Mouse (Mus musculus): ENCODE measurements at regions not wholly inside any gene's neighbourhood (a gene's known extent, or its start where the extent isn't known, plus 50 kb on each side); places are given as distances from the start of the nearest gene placed in this dataset.
A peak's percentile ranks its signal among the peaks of the same experiment; 100 is the strongest.

DNA sequence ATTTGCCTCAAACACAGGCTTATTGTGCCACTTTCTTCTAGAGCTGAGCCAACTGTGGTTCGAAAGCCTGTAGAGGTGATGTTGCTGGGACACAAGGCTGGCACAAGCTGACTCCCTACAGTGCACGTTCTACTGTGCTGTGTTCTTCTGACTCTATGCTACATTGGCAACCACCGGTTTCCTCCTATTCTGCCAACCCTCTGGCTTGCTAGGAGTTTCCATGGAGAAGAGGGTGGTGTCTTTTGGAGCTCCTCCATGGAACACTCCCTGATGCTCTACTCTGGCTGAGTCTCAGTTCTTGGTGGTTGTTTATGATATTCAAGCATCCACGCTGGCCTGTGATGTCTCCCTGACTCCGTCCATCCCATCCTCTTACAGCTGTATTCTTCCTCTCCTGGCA, 124.9 kb upstream of the Nmur2 start:
- no peak for DNase-seq (ENCODE audit: extremely low spot score)

DNA sequence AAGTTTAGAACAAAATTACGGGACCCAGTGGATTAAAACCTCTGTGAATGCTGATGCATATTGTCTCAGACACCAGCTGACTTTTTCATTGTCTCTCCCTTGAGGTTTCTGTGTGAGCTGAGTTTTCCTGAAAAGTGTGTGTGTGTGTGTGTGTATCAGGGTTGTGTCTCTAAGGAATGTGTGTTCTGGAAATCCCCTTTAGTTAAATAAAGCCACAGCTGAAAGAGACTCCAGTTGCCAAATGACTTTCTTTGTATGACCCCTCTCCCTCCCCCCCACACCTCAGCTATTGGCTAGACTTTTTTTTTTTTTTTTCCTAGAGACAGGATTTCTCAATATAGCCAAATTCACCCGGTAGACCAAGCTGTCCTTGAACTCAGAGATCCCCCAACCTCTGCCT, 119.5 kb upstream of the Nmur2 start:
- DNase-seq (ENCODE audit: extremely low spot score) = no peak

DNA sequence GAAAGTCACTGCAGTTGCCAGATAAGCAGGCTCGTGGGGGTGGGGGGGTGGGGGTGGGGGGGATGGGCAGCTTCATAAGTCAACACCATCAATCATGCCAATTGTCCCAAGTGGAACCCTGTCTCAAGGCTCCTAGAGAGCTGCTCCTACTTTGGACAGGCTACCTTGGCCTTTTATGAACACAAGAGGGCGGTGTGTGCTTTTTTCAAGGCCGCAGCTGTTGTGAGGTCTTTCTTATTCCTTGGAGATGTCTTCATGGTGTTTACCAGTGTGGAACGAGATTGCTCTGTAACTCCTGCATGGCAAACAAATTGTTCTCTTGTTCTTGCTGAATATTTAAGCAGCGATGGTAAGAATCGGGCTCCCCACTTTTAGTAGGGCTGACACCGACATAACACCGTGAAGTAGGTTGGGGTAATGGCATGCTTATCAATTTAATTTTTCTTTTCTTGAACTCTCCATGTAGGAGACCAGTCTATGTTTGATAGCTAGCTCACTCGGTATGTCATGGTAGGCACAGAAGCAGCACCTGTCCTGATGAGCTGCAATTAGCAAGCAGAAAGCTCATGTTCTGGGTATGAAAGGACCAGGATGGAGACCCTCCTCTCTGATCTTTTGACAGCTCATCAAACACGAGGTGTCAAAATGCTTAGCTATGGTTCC, 118.7 kb upstream of the Nmur2 start:
- DNase-seq (ENCODE audit: extremely low spot score) = peak; percentile 42

DNA sequence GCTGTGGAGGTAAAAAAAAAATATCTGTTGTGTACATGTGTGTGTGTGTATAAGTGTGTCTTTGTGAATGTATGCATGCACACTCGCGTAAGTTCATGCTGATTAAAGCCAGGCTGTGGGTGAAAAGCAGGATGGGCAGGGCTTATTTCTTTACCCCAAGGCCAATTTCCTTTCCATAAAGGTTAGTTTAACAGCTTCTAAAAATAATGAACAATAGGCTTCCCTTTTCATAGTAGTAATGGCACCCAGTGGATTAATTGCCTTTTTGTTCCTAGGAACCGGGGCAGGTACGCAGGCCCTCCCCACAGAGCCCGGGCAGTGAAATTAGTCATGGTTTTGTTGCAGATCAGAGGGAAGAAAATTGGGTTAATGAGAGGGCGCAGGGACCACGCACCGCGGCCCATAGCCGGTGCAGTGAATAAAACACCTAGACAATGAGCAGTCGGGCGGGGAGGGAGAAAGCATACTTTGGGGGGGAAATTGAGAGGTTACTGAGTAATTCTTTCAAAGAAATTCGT, 110.1 kb upstream of the Nmur2 start:
- DNase-seq (ENCODE audit: extremely low spot score) = no peak

DNA sequence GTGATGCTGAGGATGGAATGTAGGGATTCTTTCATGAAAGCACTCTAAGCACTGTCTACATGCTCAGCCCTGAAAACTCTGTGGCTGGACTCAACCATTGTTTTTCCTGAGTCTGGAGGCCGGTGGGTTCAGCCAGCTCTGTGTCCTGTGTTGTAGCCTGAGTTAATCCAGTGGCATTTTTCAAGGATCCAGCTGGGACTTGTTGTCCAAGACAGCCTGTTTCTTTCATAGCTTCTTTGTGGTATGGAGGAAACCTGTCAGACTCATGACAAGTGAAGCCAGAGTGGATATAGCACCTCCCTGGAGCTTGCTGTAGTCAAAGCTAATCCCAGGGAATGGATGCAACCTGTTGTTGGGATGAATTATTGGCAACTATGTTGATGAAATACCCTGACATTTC, 108.9 kb upstream of the Nmur2 start:
- no peak for DNase-seq (ENCODE audit: extremely low spot score)

DNA sequence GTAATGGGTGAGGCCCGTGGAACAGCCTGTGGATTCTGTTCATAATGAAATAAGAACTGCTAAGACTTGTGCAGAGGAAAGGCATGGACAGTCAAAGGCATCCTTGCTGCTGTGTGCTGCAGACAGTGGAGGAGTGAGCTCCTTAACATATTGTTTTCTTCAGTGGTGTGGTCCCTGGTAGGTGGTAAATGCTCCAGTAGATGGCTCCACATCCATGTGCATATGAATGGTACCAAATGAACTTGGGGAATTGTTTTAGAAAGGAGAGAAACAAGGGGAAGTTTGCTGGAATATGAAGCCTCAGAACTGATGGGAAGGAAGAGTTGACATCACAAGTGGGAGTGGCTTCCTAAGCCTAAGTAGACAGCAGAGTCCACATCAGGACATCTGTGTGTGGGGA, 108.1 kb upstream of the Nmur2 start:
- no peak for DNase-seq (ENCODE audit: extremely low spot score)

DNA sequence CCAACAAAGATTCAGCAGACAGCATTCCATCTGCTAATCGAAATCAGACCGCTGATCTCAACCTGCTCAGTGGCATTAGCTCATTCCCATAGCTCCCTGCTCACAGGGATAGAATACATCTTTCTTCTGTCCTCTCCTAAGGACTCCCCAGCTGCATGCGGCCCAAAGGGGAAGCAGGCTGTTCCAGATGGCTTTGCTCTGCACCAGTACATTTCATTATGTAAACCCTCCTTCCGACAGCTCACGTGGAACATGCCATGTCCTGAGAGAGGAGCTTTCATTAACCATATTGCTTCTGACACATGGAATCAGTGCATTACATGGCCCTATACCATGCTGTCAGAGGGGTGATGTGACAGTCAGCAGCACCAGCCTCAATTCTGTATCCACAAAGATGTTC, 105.9 kb upstream of the Nmur2 start:
- DNase-seq (ENCODE audit: extremely low spot score) = no peak

DNA sequence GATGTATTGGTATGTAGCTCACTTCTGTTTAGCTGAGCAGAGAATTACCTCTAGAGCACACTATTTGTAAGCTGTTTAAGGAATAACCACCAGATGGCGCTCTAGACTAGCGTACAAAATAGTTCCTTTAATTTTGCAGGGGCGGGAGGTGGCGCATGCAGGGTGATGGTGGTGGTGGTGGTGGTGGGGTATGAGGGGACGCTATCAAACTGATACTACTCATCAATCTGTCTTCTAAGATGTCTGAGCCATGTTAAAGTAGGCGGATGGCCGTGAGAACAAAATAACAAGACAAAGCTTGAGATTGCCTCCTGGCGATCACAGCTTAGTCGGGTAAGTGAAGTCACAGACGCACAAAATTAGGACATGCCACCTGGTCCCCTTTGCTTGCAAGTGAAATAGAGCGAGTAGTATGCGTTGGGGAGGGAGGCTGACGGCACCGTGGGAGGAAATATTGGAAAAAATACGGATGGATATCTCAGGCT, 90.6 kb upstream of the Nmur2 start:
- peak; percentile 61 for DNase-seq (ENCODE audit: extremely low spot score)

DNA sequence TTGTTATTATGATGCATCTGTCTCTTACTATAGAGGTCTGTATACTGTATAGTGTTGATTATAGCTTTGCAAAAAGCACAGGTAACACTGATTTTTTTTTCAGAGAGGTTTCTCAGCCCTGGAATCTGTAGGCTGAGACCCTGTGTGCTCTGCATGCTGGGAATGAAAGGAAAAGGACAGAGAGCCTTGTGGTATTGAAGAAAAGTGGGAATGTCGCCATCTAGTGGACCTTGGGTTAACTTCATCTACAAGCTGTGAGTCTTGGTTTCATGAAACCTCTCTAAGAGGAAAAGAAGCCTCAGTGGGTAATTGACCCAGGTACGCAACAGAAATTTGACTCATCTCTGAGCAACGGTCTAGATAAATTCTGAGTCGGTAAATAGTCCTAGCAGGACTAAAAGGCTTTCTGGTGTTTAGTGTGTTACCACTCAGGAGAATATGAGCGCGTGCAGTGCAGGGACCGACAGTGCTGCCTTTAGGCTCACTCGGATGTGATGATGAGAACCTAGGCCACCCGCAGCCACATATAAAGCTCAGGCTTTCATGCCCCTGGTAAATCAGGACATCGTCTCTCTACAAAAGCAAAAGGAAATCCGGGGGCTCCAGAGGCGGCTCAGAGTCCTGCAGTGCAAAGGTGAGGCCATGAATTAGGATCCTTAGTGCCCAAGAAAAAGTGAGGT, 75.9 kb upstream of the Nmur2 start:
- DNase-seq (ENCODE audit: extremely low spot score) = peak; percentile 50

DNA sequence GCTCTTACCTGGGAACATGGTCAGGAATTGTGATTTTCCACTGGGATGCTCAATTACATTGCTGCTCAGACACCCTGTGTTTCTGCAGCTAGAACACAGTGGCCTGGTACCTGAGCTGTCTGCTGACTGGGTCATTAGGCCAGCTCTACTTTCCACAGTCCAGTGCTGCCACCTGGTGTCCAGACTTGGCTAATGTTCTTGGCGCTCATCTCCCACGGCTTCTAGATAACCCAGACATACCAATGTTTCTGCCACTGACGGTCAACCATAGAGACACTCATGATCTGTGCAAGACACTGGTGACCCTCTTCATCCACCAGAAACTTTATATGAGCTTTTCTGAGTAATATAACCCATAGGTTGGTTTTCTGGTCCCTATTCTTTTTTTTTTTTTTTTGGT, 67.1 kb upstream of the Nmur2 start:
- DNase-seq (ENCODE audit: extremely low spot score) = peak; percentile 81

DNA sequence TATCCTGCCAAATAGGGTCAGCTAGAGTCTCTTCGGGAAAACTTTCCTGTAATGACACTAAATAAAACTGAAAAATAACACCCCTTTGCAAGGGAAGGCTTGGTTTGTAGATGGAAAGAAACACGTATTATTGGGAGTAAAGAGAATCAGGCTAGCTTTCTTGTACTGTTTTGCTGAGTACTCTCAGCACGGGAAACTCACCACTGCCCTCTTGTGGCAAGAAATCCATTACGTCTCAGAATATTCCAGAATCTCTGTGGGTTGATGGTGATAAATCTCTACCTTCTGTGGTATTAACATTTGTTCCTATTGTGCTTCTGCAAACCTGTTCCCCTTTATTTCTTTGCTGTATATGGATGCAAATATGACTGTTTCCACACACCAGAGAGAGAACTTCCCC, 64.8 kb upstream of the Nmur2 start:
- DNase-seq (ENCODE audit: extremely low spot score) = peak; percentile 43

DNA sequence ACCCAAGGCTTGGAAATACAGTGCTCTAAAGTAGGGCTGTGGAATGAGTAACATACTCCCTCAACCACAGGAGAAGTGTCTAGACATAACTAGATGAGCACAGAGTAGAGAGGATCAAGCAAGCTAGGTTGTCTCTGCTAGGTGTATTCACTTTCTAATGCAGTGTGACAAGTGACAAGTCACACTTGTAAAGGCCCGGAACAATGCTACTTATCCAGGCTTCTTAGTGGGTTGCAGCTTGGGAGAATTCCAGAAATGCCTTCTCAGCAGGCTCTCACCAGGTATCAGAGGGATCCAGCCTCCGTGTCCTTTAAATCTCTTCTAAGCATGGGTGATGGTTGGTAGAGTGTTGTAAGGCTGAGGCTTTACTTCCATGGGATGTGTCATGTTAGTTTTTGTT, 52.1 kb upstream of the Nmur2 start:
- DNase-seq (ENCODE audit: extremely low spot score) = no peak
